Mouse (Mus musculus): ENCODE data around the gene Chd5. TPM values are rescaled to one million over a fixed set of nuclear protein-coding genes. Genes with fewer than 3 reads are reported as not detected.

Chd5 gene
- polyA plus RNA-seq, 1 experiment from 2014 or later = 0.07 TPM

GRCm38 (mm10) chr4:152434836-152435235 lies 96.4 kb downstream of the Chd5 start:
- DNase-seq (ENCODE audit: low spot score) = peak; percentile 76

DNA sequence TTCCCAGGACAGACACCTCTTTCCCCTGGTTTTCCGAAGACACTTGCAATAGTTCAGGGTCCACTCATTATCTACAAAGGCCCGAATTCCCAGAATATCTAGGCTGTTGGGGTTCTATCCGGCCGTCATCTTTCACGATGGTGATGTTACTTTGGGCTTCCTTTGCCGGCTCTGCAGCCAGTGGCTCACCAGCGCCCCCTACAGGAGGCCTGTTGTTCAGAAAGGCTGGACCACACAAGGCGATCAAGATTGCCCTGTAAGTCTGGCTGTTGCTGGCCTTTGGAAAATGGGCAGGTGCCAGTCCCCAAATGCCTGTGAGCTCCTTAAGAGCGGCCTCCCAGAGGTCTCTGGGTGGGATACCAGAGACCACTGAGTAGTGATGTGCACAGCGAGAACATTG lies 96.8 kb downstream of the Chd5 start:
- DNase-seq (ENCODE audit: low spot score) = peak; percentile 51

Other genes with a start within 250 kb of the Chd5 start
- 37.7 and 44.1 TPM in 2 replicates for gene Tnfrsf25, start 222.7 kb upstream of the Chd5 start, polyA plus RNA-seq (2015; fragmentation: Nextera tagmentation; extraction: Ambion mirVana)
- gene Espn, start 186.3 kb upstream of the Chd5 start, polyA plus RNA-seq (2015; fragmentation: Nextera tagmentation; extraction: Ambion mirVana) = 3.2 and 3.6 TPM in 2 replicates
- gene Hes2, start 179.8 kb upstream of the Chd5 start, polyA plus RNA-seq (2015; fragmentation: Nextera tagmentation; extraction: Ambion mirVana) = 0.21 TPM in 1 of 2 replicates, not detected in the other
- gene Acot7, start 160.5 kb upstream of the Chd5 start, polyA plus RNA-seq (2015; fragmentation: Nextera tagmentation; extraction: Ambion mirVana) = 65.1 and 98.8 TPM in 2 replicates
- gene Gpr153, start 64.4 kb upstream of the Chd5 start, polyA plus RNA-seq (2015; fragmentation: Nextera tagmentation; extraction: Ambion mirVana) = 1.2 and 1.4 TPM in 2 replicates
- 0.07 TPM in 1 of 2 replicates, not detected in the other for gene Hes3, start 47.0 kb upstream of the Chd5 start, polyA plus RNA-seq (2015; fragmentation: Nextera tagmentation; extraction: Ambion mirVana)
- 19.2 and 19.7 TPM in 2 replicates for gene Icmt, start 41.4 kb upstream of the Chd5 start, polyA plus RNA-seq (2015; fragmentation: Nextera tagmentation; extraction: Ambion mirVana)
- 0.09 TPM in 1 of 2 replicates, not detected in the other for gene Rnf207, start 19.7 kb upstream of the Chd5 start, polyA plus RNA-seq (2015; fragmentation: Nextera tagmentation; extraction: Ambion mirVana)
- gene Rpl22, start 12.9 kb upstream of the Chd5 start, polyA plus RNA-seq (2015; fragmentation: Nextera tagmentation; extraction: Ambion mirVana) = 557 and 592 TPM in 2 replicates
- 0.96 and 1.3 TPM in 2 replicates for gene Nphp4, start 138.1 kb downstream of the Chd5 start, polyA plus RNA-seq (2015; fragmentation: Nextera tagmentation; extraction: Ambion mirVana)
- gene Kcnab2, start 139.2 kb downstream of the Chd5 start, polyA plus RNA-seq (2015; fragmentation: Nextera tagmentation; extraction: Ambion mirVana) = 75.7 and 83.1 TPM in 2 replicates

Measured in thymus, postnatal 0 days (tissue).